Mouse (Mus musculus): ENCODE measurements around the gene Gemin6. TPM values are rescaled to one million over a fixed set of nuclear protein-coding genes. Genes with fewer than 3 reads are reported as not detected.

The Gemin6 gene
- total and polyA plus RNA-seq, 3 experiments, result 2.3 to 4.4 (median 3.6) TPM

DNA sequence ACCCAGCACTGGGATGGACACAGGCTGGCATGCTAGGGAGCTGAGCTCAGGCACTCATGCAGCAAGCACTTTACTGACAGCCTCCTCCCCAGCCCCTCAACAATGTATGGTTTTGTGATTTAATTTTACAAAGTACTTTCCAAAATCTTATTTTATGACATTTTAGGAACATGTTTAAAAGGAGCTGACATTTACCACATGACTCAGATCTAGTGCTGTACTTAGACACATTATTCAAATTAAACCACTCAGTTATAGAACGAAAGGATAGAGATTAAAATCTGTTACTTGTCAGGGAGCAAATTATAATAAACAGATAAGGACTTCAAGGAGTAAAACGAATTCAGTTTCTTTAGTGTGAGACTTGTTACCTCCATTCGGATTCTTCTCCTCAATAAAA is 11.2 kb downstream of the Gemin6 start:
- H3K4me1 ChIP-seq (ENCODE audit: control insufficient read depth, insufficient read depth, low read length), result no peaks in the 10 kb centered on the region
- no peak for DNase-seq
- H3K27ac ChIP-seq, result no peak overlapping the region
- no peak overlapping the region for H3K9ac ChIP-seq (ENCODE audit: low read depth, low read length)
- 81% methylated on average over 3 of the region's 3 CpGs for WGBS
- H3K4me3 ChIP-seq, result no peak overlapping the region
- no peak for TF ChIP-seq CTCF (IDR thresholded peaks at IDR 0.05)
- no peak for TF ChIP-seq EP300 (IDR thresholded peaks at IDR 0.05; ENCODE audit: insufficient read depth, low read depth, low read length)
- no peak for TF ChIP-seq POLR2A (IDR thresholded peaks at IDR 0.05; ENCODE audit: insufficient read depth, low read depth, low read length)
- no peaks in the 10 kb centered on the region for H3K36me3 ChIP-seq (ENCODE audit: control insufficient read depth, insufficient read depth, low read length)
- H3K27me3 ChIP-seq (ENCODE audit: control insufficient read depth, insufficient read depth, low read length), result no peaks in the 10 kb centered on the region
- intact Hi-C loops (cut with DNase I), result no loop called here
- no peaks in the 10 kb centered on the region for H3K79me2 ChIP-seq (replicated peaks; ENCODE audit: control insufficient read depth, insufficient read depth, low read length)

DNA sequence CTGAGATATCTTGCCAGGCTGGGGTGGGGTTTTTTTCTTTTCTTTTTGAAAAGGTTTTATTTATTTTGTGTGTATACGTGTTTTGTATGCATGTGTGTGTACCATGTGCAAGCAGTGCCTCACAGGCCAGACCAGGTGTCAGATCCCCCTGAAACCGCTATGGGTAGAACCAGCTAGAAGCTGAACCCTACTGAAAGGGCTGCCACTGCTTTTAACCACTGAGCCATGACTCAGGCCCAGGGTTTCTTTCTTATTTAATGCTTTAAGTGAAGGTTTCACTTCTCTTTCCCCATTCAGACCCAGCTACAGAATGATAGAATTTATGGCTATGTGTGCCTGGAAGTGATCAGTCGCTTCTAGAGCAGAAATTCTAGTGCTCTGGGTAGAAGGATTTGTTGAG is 12.6 kb downstream of the Gemin6 start:
- Histone ChIP-seq H3K9ac (ENCODE audit: low read depth, low read length) (no peak overlapping the region), H3K27me3 (ENCODE audit: control insufficient read depth, insufficient read depth, low read length) (no peaks in the 10 kb centered on the region), H3K79me2 (replicated peaks; ENCODE audit: control insufficient read depth, insufficient read depth, low read length) (no peaks in the 10 kb centered on the region), H3K36me3 (ENCODE audit: control insufficient read depth, insufficient read depth, low read length) (no peaks in the 10 kb centered on the region), H3K4me3 (no peak overlapping the region), H3K4me1 (ENCODE audit: control insufficient read depth, insufficient read depth, low read length) (no peaks in the 10 kb centered on the region), H3K27ac (no peak overlapping the region)
- no peak for DNase-seq
- TF ChIP-seq CTCF (IDR thresholded peaks at IDR 0.05) (no peak), POLR2A (IDR thresholded peaks at IDR 0.05; ENCODE audit: insufficient read depth, low read depth, low read length) (no peak), EP300 (IDR thresholded peaks at IDR 0.05; ENCODE audit: insufficient read depth, low read depth, low read length) (no peak)
- 97% methylated on average over 3 of the region's 3 CpGs for WGBS
- intact Hi-C loops (cut with DNase I), result no loop called here

DNA sequence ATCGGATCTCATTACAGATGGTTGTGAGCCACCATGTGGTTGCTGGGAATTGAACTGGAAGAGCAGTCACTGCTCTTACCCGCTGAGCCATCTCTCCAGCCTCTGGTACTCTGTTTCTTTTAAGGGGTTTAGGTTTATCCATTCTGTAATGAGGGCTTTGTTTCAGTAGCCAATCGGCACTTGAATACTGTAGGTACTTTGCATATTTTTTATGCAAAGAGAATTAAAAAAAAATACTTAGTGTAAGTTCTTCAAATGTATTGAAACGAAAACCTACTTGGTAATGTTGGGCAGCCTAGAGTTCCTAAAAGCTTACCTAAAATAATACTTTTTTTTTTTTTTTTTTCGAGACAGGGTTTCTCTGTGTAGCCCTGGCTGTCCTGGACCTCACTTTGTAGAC is 13.2 kb downstream of the Gemin6 start:
- WGBS, result 87% methylated on average over 5 of the region's 5 CpGs
- Histone ChIP-seq H3K9ac (ENCODE audit: low read depth, low read length) (no peak overlapping the region), H3K27me3 (ENCODE audit: control insufficient read depth, insufficient read depth, low read length) (no peaks in the 10 kb centered on the region), H3K79me2 (replicated peaks; ENCODE audit: control insufficient read depth, insufficient read depth, low read length) (no peaks in the 10 kb centered on the region), H3K4me3 (no peak overlapping the region), H3K27ac (no peak overlapping the region), H3K4me1 (ENCODE audit: control insufficient read depth, insufficient read depth, low read length) (no peaks in the 10 kb centered on the region), H3K36me3 (ENCODE audit: control insufficient read depth, insufficient read depth, low read length) (no peaks in the 10 kb centered on the region)
- DNase-seq, result no peak
- no peak for TF ChIP-seq EP300 (IDR thresholded peaks at IDR 0.05; ENCODE audit: insufficient read depth, low read depth, low read length)
- no peak for TF ChIP-seq POLR2A (IDR thresholded peaks at IDR 0.05; ENCODE audit: insufficient read depth, low read depth, low read length)
- no peak for TF ChIP-seq CTCF (IDR thresholded peaks at IDR 0.05)
- intact Hi-C loops (cut with DNase I), result no loop called here

DNA sequence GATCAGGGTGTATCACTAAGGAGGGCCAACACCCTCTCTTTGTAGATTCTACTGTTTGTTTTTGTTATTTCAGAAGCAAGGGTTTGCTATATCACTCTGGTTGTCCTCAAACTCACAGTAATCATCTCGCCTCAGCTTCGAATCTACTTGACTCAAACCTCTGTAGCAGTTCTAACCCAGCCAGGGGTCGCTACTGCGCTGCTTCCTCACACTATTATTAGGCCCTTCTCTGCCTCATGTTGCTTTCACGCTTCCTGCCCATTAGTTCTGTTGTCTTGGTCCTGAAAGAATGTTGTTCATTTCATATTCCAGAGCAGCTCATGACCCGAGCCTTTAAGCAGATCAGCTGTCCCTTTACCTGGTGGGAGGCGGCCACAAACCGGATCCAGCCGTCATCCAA is 17.4 kb downstream of the Gemin6 start:
- no peaks in the 10 kb centered on the region for H3K79me2 ChIP-seq (replicated peaks; ENCODE audit: control insufficient read depth, insufficient read depth, low read length)
- no peaks in the 10 kb centered on the region for H3K4me1 ChIP-seq (ENCODE audit: control insufficient read depth, insufficient read depth, low read length)
- no peak for TF ChIP-seq EP300 (IDR thresholded peaks at IDR 0.05; ENCODE audit: insufficient read depth, low read depth, low read length)
- TF ChIP-seq POLR2A (IDR thresholded peaks at IDR 0.05; ENCODE audit: insufficient read depth, low read depth, low read length), result no peak
- no peak for TF ChIP-seq CTCF (IDR thresholded peaks at IDR 0.05)
- no peaks in the 10 kb centered on the region for H3K36me3 ChIP-seq (ENCODE audit: control insufficient read depth, insufficient read depth, low read length)
- H3K9ac ChIP-seq (ENCODE audit: low read depth, low read length), result no peak overlapping the region
- H3K27me3 ChIP-seq (ENCODE audit: control insufficient read depth, insufficient read depth, low read length), result no peaks in the 10 kb centered on the region
- no peak overlapping the region for H3K27ac ChIP-seq
- no peak for DNase-seq
- 91% methylated on average over 9 of the region's 9 CpGs for WGBS
- no peak overlapping the region for H3K4me3 ChIP-seq
- intact Hi-C loops (cut with DNase I), result no loop called here

DNA sequence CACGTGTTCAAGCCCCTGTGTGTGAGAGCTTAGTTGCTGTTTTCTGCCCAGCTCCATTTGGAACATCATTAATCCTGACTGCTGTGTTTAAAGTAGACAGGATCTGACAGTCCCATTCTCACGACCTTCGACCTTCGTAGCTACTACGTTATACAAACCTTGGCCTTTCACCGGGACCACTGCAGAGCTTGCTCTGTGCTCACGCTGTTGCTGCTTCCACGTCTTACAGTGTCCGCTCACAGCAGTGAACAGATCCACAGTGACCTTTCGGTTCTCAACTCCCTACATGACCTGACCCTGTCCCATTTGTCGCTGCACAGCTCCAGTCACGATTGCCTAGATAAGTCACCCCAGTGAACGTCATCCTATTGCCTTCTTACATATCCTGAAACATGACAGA is 18.9 kb downstream of the Gemin6 start:
- intact Hi-C loops (cut with DNase I), result no loop called here
- no peak overlapping the region for H3K9ac ChIP-seq (ENCODE audit: low read depth, low read length)
- H3K4me3 ChIP-seq, result no peak overlapping the region
- no peak overlapping the region for H3K27ac ChIP-seq
- no peaks in the 10 kb centered on the region for H3K27me3 ChIP-seq (ENCODE audit: control insufficient read depth, insufficient read depth, low read length)
- no peak for DNase-seq
- TF ChIP-seq CTCF (IDR thresholded peaks at IDR 0.05), result no peak
- no peak for TF ChIP-seq POLR2A (IDR thresholded peaks at IDR 0.05; ENCODE audit: insufficient read depth, low read depth, low read length)
- TF ChIP-seq EP300 (IDR thresholded peaks at IDR 0.05; ENCODE audit: insufficient read depth, low read depth, low read length), result no peak
- no peaks in the 10 kb centered on the region for H3K36me3 ChIP-seq (ENCODE audit: control insufficient read depth, insufficient read depth, low read length)
- 70% methylated on average over 13 of the region's 13 CpGs for WGBS
- no peaks in the 10 kb centered on the region for H3K79me2 ChIP-seq (replicated peaks; ENCODE audit: control insufficient read depth, insufficient read depth, low read length)
- H3K4me1 ChIP-seq (ENCODE audit: control insufficient read depth, insufficient read depth, low read length), result no peaks in the 10 kb centered on the region

DNA sequence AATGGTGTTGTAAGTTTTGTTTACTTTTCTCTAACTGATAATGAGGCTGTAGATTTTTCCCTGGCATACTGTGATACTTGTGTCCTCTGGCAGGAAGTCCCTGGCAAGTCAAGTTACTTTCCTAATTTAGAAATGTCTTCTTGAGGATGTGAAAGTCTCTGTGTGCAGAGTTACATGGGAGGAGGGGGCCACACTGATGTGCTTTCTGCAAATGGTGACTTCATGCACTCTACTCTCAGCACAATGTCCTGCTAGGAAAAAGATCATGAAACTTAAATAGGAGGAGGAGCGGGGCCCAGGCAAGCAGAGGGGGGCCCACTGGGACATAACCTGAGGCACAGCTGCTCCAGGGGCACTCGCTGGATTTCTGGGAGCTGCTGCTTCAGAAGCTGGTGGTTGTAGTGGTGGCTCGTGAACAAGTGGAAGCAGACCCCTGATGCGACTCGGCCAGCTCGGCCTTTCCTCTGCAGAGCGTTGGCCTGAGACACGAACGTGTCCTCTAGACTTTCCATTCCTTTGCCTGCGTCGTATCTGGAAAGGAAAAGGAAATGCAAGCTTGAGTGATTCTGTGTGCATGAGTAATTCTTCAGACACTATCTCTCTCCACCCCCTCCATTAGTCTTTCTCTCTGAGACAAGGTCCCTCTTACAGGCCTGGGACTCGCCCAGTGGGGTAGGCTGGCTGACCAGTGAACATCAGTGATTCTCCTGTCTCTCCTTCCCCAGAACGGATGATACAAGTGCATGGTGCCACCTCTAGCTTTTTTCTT is 28.7 kb downstream of the Gemin6 start:
- H3K27ac ChIP-seq, result peak overlapping the region; percentile 38; the same call in 1 of the 2 replicates
- WGBS, result 45% methylated on average over 13 of the region's 13 CpGs
- H3K27me3 ChIP-seq (ENCODE audit: control insufficient read depth, insufficient read depth, low read length), result no peaks in the 10 kb centered on the region
- TF ChIP-seq CTCF (IDR thresholded peaks at IDR 0.05), result no peak
- H3K9ac ChIP-seq (ENCODE audit: low read depth, low read length), result 0 out of 2 replicates have a peak overlapping the region, but pooled peaks have one; percentile 3
- intact Hi-C loops (cut with DNase I), result no loop called here
- no peaks in the 10 kb centered on the region for H3K79me2 ChIP-seq (replicated peaks; ENCODE audit: control insufficient read depth, insufficient read depth, low read length)
- peaks cover 15% of the 10 kb centered on the region for H3K36me3 ChIP-seq (ENCODE audit: control insufficient read depth, insufficient read depth, low read length)
- no peak overlapping the region for H3K4me3 ChIP-seq
- peaks cover 17% of the 10 kb centered on the region for H3K4me1 ChIP-seq (ENCODE audit: control insufficient read depth, insufficient read depth, low read length)
- DNase-seq, result peak in 1 of 2 experiments; percentile 37
